ENCODE assay signal across 22 mouse cellular contexts in the genomic region with DNA sequence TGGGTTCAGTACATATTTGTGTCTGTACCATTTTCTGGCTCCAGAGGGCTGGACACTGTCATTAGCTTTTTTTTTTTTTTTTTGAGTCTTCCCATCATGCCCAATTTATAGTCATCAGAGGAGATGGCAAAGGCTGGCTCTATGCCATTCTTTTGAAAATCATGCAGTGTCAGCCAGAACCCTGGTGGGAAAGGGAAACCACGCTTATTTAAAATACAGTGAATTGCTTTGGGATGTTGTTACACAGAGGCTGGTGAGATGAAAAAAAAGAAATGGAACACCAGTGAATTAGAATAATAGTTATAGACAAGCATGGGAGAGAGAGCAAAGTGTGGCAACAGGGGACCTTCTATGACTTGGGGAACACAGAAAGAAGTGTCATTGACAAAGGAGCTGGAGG.
DNase-seq lines count a peak whose midpoint lies in the region; ATAC-seq and TF ChIP-seq lines count a peak whose summit lies in the region.
"Had no signal": no experiment of that assay in that cellular context is flagged by ENCODE, and none has a peak within 500 bp of the region (broad histone marks: within the 10 kb centered on the region; RNA-seq: fewer than 3 reads in every experiment).

No protein-coding gene starts in this region.

- H3K4me3 ChIP-seq in hindbrain, embryonic 15.5 days = no peak overlapping the region
- H3K4me3 ChIP-seq in hindbrain, embryonic 10.5 days = no peak overlapping the region
- no peak overlapping the region for H3K4me3 ChIP-seq in midbrain, embryonic 16.5 days (ENCODE audit: low read depth, low read length)
- H3K4me3 ChIP-seq: embryonic facial prominence, embryonic 13.5 days; heart, embryonic 15.5 days; limb, embryonic 10.5 days; liver, embryonic 12.5 days; myocyte had no signal

- H3K9ac ChIP-seq in hindbrain, embryonic 15.5 days = no peak overlapping the region
- no peak overlapping the region for H3K9ac ChIP-seq in midbrain, embryonic 16.5 days (ENCODE audit: low read depth, low read length)
- H3K9ac ChIP-seq: embryonic facial prominence, embryonic 13.5 days; heart, embryonic 15.5 days; liver, embryonic 12.5 days; lung, embryonic 14.5 days had no signal

- no peak for TF ChIP-seq CTCF in brain, embryonic 14.5 days (IDR thresholded peaks at IDR 0.05; ENCODE audit: borderline replicate concordance, extremely low read depth, insufficient read depth, insufficient read length)

- no peak overlapping the region for H3K27ac ChIP-seq in hindbrain, embryonic 15.5 days (replicated peaks)
- no peak overlapping the region for H3K27ac ChIP-seq in hindbrain, embryonic 10.5 days
- H3K27ac ChIP-seq in midbrain, embryonic 16.5 days (ENCODE audit: low read length) = no peak overlapping the region
- H3K27ac ChIP-seq: embryonic facial prominence, embryonic 13.5 days; heart, embryonic 15.5 days; limb, embryonic 10.5 days; liver, embryonic 12.5 days had no signal

- H3K4me2 ChIP-seq in hindbrain, embryonic 15.5 days = no peak overlapping the region
- no peak overlapping the region for H3K4me2 ChIP-seq in midbrain, embryonic 16.5 days (ENCODE audit: low read length)
- H3K4me2 ChIP-seq: embryonic facial prominence, embryonic 13.5 days; heart, embryonic 15.5 days; liver, embryonic 12.5 days; lung, embryonic 14.5 days had no signal

- peak; percentile 30; the same call in 1 of the 2 replicates for ATAC-seq in hindbrain, embryonic 15.5 days (ENCODE audit: low FRiP score, low read depth)
- ATAC-seq in midbrain, embryonic 16.5 days = peak; percentile 62
- ATAC-seq: intestine, embryonic 16.5 days; liver, embryonic 12.5 days had no signal

- H3K36me3 ChIP-seq in hindbrain, embryonic 15.5 days = no peaks in the 10 kb centered on the region
- H3K36me3 ChIP-seq in hindbrain, embryonic 10.5 days = no peaks in the 10 kb centered on the region
- no peaks in the 10 kb centered on the region for H3K36me3 ChIP-seq in midbrain, embryonic 16.5 days (ENCODE audit: control insufficient read depth, insufficient read depth, low read length)
- H3K36me3 ChIP-seq: embryonic facial prominence, embryonic 13.5 days; heart, embryonic 15.5 days; limb, embryonic 10.5 days; liver, embryonic 12.5 days had no signal

- no peaks in the 10 kb centered on the region for H3K9me3 ChIP-seq in hindbrain, embryonic 15.5 days
- no peaks in the 10 kb centered on the region for H3K9me3 ChIP-seq in hindbrain, embryonic 10.5 days
- no peaks in the 10 kb centered on the region for H3K9me3 ChIP-seq in midbrain, embryonic 16.5 days (replicated peaks; ENCODE audit: control insufficient read depth, low read length, poor library complexity, severe bottlenecking)
- H3K9me3 ChIP-seq: embryonic facial prominence, embryonic 13.5 days; heart, embryonic 15.5 days; limb, embryonic 10.5 days; liver, embryonic 12.5 days had no signal

- no peak for TF ChIP-seq POLR2A in brain, embryonic 14.5 days (IDR thresholded peaks at IDR 0.05; ENCODE audit: borderline replicate concordance, extremely low read depth, insufficient read depth, insufficient read length, poor library complexity, severe bottlenecking)

- H3K27me3 ChIP-seq in hindbrain, embryonic 15.5 days = no peaks in the 10 kb centered on the region
- no peaks in the 10 kb centered on the region for H3K27me3 ChIP-seq in hindbrain, embryonic 10.5 days (ENCODE audit: insufficient read depth, poor library complexity, severe bottlenecking)
- H3K27me3 ChIP-seq in midbrain, embryonic 16.5 days (ENCODE audit: control insufficient read depth, insufficient read depth, low read depth, low read length) = no peaks in the 10 kb centered on the region
- H3K27me3 ChIP-seq: CH12.LX; embryonic facial prominence, embryonic 13.5 days; heart, embryonic 15.5 days; liver, embryonic 12.5 days had no signal

- peak; percentile 60 to 72 for DNase-seq in cerebellum, postnatal 14 days
- no peak for DNase-seq in cerebellum, adult 11-12 months
- no peak for DNase-seq in hindbrain, embryonic 10.5 days (ENCODE audit: low spot score)
- DNase-seq in brain, embryonic 14.5 days (ENCODE audit: low read depth) = peak; percentile 77
- DNase-seq in urinary bladder, postnatal 25 days (ENCODE audit: low spot score) = no peak
- DNase-seq: gastrocnemius, postnatal 36 days; heart, postnatal 4 days; kidney, postnatal 36 days; lung, embryonic 14.5 days; lung, postnatal 36 days; right cerebral cortex, postnatal 14 days; spleen, adult 18-20 months; thymus, postnatal 25 days had no signal

- no peaks in the 10 kb centered on the region for H3K4me1 ChIP-seq in hindbrain, embryonic 15.5 days (replicated peaks)
- no peaks in the 10 kb centered on the region for H3K4me1 ChIP-seq in hindbrain, embryonic 10.5 days (replicated peaks)
- H3K4me1 ChIP-seq in midbrain, embryonic 16.5 days (ENCODE audit: control insufficient read depth, insufficient read depth, low read length) = no peaks in the 10 kb centered on the region
- H3K4me1 ChIP-seq: embryonic facial prominence, embryonic 13.5 days; heart, embryonic 15.5 days; limb, embryonic 10.5 days; liver, embryonic 12.5 days had no signal

- 36% methylated on average over 1 of the region's 1 CpGs for WGBS in hindbrain, embryonic 15.5 days
- 77% methylated on average over 1 of the region's 1 CpGs for WGBS in hindbrain, embryonic 10.5 days
- 23% methylated on average over 1 of the region's 1 CpGs for WGBS in midbrain, embryonic 16.5 days

Comparison
In these comparisons a context has a peak if more than half of its experiments do, and no peak if none do; other contexts are left out.
1. DNase-seq: peak in cerebellum, postnatal 14 days (2 of 2) and brain, embryonic 14.5 days (single experiment); none in cerebellum, adult 11-12 months (single experiment), hindbrain, embryonic 10.5 days (single experiment) and urinary bladder, postnatal 25 days (single experiment).